Mouse (Mus musculus): ENCODE results near the gene Tnfaip8l1.

Gene Tnfaip8l1

GRCm38 (mm10) chr17:56137839-56138613, 24.3 kb upstream of the Tnfaip8l1 start:
- DNase-seq (ENCODE audit: inconsistent ontology term): no peak

- no peak for DNase-seq (ENCODE audit: inconsistent ontology term)
Observed at GRCm38 (mm10) chr17:56139355-56139754, 22.9 kb upstream of the Tnfaip8l1 start.

- DNase-seq (ENCODE audit: inconsistent ontology term): peak; percentile 51
Observed at GRCm38 (mm10) chr17:56139858-56140595, 22.2 kb upstream of the Tnfaip8l1 start, which contains the start of gene Sema6b. Gene Sema6b (minus strand): TSS chr17:56140343.

DNA sequence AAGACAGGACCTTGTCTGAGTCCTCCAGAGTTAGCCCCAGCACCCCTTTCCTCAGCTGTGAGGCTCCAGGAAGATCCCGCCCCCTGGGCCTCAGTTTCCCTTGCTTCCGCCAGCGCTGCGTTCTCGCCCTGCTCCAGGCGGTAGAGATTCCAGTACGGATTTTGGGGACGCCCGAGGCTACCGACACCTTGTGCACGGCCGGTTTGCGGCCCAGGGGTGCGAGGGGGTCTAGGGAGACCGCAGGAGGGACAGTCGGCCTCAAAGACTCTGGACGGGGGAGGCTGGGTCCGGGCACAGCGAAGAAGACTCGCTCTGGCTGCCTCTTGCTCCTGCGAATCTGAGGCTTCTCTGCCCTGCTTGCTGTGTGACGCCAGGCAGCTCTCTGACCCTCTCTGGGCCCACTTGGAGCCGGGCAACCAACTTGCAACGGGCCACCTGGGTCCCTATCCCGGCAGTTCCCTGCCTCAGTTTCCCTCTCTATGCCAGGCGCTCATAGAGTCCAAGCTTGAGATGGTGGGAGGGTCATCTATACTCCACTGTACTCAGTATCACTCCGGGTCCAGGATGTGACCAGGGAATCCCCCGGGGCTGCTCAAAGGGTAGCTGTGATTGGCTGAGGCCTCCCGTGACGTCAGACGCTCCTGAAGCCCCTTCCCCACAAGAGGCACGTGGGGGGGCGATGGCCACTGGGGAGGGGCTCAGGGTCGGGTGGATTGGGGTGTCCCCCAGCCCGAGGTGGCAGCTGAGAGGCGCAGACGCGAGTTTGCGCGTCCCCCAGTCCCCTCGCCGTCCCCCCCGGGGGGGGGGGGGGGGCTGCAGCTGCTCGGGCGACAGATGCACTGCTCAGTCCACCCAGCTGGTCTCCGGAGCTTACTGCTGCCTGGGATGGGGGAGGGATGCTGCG, 20.3 kb upstream of the Tnfaip8l1 start:
- DNase-seq (ENCODE audit: inconsistent ontology term): no peak

- DNase-seq (ENCODE audit: inconsistent ontology term): no peak
Observed at GRCm38 (mm10) chr17:56144546-56144945, 17.7 kb upstream of the Tnfaip8l1 start.

- DNase-seq (ENCODE audit: inconsistent ontology term): no peak
Observed at GRCm38 (mm10) chr17:56146131-56146530, 16.1 kb upstream of the Tnfaip8l1 start.

DNA sequence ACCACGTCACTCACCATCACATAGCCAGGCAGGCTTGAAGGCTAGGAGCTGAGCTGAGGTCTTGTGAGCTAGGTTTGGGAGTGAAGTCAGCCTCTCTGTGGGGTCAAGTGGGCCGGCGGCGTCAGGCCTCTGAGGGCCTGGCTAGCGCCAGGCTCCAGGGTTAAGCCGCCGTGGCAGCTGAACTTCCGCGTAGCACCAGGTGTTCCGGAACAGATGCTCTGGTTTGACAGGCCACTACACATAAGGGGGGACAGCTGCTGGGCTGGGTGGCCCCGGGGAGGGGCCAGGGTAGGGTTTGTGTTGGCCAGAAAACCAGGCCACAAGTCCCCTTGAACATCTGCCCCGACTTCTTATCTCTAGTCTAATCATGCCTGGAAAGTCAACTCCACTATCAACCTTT, 14.9 kb upstream of the Tnfaip8l1 start:
- no peak for DNase-seq (ENCODE audit: inconsistent ontology term)

DNA sequence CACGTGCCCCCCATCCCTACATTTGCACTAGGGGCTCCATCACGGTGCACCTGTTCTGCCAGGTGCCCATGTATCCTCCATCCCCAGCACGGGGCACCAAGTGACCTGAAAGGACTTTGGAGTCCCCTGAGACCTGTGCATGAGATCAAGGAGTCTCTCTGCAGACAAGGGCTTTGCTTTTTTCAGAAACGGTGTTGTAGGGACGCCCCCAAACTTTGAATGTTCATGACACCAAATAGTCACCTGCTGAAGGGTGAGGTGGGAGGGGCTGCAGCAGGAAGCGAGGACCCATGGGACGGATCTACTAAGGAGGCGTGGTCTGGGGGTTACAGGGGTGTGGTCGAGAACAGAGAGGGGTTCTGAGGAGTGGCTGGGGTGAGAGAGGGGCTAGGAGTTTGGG, 14.0 kb upstream of the Tnfaip8l1 start:
- DNase-seq (ENCODE audit: inconsistent ontology term): no peak

DNA sequence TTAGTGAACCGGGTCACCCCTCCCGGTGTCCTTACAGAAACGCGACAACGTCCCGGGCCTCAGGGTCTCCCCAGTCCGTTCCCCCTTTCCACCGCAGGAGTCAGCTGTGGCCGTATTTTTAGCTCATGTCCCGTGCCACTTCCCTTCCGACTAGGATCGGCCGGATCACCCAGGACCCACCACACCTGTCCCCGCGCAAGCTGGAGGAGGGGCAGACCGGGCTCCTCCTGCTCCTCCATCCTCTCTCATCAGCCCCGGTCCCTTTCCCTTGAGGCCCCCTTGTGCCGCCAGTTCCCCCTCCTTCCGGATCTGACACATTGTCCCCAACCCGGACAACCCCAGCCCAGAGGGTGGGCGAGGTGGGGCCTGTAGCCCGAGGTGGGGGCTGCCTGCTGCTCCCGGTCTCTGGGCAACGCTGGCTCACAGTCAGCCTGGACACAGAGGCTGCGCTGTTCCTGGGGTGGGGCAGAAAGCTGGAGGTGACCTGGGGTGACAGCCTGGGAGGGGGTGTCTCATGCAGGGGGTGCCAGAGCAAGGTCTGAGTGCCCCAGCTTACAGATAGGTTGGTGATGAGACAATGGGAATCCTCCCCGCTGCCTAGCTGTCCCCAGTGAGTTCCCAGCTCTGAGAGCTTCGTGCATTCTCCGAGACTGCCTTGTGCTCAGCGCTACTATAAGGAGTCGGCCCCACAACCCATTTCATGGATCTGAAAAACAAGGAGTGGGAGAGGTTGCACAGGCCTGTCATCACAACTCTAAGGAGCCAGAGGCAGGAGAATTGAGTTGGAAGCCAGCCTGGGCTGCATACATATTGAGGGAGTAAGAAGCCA, 13.3 kb upstream of the Tnfaip8l1 start:
- DNase-seq (ENCODE audit: inconsistent ontology term): no peak

DNA sequence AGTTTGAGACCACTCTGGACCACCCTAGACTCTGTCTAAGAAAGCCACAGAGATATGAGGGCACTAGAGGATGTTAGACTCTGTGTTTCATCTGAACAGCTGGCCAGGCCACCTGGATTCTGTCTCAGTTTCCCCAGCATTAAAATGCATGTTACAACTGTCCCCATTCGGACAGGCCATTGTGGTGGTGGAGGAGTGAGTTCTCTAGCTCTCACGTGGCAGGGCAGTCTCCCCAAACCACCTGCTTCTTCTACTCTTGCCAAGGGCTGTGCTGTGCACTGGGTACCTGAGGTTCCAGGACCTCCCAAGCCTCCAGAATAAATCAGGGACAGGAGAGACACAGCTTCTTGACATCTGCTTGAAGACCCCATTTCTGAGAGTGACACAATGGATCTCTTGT, 12.4 kb upstream of the Tnfaip8l1 start:
- no peak for DNase-seq (ENCODE audit: inconsistent ontology term)

- DNase-seq (ENCODE audit: inconsistent ontology term): peak; percentile 88
Observed at GRCm38 (mm10) chr17:56153643-56154042, 8.6 kb upstream of the Tnfaip8l1 start.

DNA sequence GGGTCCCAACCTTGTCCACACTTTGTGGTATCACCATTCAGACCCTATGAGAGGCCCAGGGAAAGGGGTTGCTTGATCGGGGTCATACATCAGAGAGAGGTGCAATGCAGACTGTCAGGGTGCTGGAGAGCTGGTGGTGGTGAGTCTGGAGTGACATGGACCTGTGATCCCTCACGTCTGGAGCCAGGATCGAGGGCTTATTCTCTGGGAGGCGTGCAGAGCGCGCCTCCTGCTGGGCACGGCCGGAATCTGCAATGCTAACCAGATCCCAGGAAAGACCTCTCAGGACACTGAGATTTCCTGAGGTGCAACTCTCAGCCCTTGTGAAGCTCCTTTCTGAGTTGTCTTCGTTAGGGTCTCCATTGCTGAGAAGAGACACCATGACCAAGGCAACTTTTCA, 2.5 kb upstream of the Tnfaip8l1 start:
- DNase-seq (ENCODE audit: inconsistent ontology term): peak; percentile 72

DNA sequence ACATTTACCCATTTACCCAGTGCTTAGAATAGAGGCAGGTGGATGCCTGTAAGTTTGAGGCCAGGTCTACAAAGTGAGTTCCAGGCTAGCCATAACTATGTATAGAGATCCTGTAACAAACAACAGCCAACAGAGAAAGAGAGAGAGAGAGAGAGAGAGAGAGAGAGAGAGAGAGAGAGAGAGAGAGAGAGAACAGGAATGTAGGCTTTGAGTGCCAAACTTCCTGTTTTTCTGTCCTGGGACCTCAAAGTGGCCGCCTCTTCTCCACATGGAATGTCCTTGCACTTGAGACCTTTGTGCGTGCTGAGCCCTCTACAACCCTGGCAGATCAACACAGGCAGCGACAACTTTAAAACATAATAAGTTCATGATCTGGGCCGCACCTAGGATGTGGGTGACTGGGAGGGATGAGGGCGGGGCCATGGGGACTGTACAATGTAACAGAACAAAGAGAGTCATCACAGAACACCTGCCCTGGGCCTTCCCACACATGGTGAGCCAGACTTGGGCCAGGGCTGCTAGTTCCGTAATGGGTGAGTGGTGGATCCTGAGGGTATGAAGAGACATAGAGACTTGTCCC, 1.3 kb downstream of the Tnfaip8l1 start:
- no peak for DNase-seq (ENCODE audit: inconsistent ontology term)

GRCm38 (mm10) chr17:56164510-56164909, 2.2 kb downstream of the Tnfaip8l1 start:
- no peak for DNase-seq (ENCODE audit: inconsistent ontology term)

DNA sequence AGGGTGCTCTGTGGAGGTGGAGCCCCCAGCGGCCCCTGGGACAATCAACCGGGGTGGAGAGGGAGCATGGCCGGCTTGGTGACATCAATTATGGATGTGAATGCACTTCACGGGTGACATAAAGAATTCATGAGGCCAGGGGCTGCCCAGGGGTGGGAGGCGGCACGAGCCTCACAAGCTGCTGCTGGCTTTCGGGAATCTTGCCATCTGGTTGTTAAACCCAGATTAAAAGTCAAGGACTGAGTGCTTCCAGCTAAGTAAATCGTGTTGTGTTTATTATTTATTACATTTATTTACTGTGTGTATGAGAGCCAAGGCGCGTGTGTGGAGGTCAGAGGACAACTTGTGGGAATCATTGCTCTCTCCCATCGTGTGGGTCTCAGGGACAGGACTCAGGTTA, 3.4 kb downstream of the Tnfaip8l1 start:
- no peak for DNase-seq (ENCODE audit: inconsistent ontology term)

DNA sequence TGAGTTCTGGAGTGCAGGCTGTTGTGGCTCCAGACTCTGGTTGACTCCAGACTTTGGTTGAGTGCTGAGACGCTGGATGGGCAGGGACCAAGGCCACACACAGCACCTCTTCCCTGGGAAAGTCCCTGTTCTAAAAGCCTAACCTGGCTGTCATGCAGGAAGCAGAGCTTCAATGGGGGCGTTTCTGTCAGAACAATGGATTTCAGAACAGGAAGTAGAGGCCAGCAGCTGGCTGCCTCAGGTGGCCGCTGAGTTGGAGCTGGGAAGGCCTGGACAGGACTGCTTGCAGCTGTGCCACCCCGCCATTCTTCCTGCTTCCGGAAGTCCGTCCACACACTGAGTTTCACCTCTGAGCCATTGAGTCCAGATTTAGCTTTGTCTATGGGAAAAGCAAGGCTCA, 7.6 kb downstream of the Tnfaip8l1 start:
- DNase-seq (ENCODE audit: inconsistent ontology term): no peak

- DNase-seq (ENCODE audit: inconsistent ontology term): no peak
Observed at GRCm38 (mm10) chr17:56170636-56171035, 8.4 kb downstream of the Tnfaip8l1 start.

- DNase-seq (ENCODE audit: inconsistent ontology term): no peak
Observed at GRCm38 (mm10) chr17:56171456-56171855, 9.2 kb downstream of the Tnfaip8l1 start.

DNA sequence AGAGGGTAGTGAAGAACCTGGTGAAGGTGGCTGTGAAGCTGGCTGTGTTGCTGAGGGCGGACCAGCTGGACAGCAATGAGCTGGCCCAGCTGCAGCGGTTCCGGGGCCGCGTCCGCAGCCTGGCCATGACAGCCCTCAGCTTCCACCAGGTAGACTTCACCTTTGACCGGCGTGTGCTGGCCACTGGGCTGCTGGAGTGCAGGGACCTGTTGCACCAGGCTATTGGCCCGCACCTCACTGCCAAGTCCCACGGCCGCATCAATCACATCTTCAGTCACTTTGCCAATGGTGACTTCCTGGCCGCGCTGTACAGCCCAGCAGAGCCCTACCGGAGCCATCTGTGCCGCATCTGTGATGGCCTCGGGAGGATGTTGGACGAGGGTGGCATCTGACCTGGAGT, 9.6 kb downstream of the Tnfaip8l1 start:
- no peak for DNase-seq (ENCODE audit: inconsistent ontology term)

GRCm38 (mm10) chr17:56173401-56174046, 11.2 kb downstream of the Tnfaip8l1 start:
- no peak for DNase-seq (ENCODE audit: inconsistent ontology term)
